Mouse (Mus musculus) ES-E14 (cell line): ENCODE data around the gene Arl5a. TPM values are rescaled to one million over a fixed set of nuclear protein-coding genes. Genes with fewer than 3 reads are reported as not detected.

Experiments
- DNase-seq: peaks from one replicate; pipeline ENCODE4 v3.0.0-alpha.2; 2013; ENCODE audit warnings: low read depth, low spot score
- H3K27ac ChIP-seq: 2 replicates; pipeline ENCODE4 v1.5.1; 2012; ENCODE audit warnings: low read depth, mild to moderate bottlenecking, low read length, moderate library complexity, mixed read lengths; ENCODE audit not compliant: poor library complexity, insufficient read depth, severe bottlenecking
- H3K36me3 ChIP-seq: 2 replicates; pipeline ENCODE4 v1.6.1; 2012; ENCODE audit warnings: mild to moderate bottlenecking, low read length, moderate library complexity, mixed read lengths; ENCODE audit not compliant: control insufficient read depth, poor library complexity, insufficient read depth, severe bottlenecking
- H3K4me1 ChIP-seq, 2 experiments: fragments of 150-350 bp in 1 of 2; sonication (generic) in 1 of 2; 2 replicates each; pipeline ENCODE4 v1.6.1; 2012; ENCODE audit warnings: low read length in 2 of 2, mild to moderate bottlenecking in 1 of 2, mixed read lengths in 1 of 2; ENCODE audit not compliant: control insufficient read depth in 2 of 2, insufficient read depth in 2 of 2, poor library complexity in 1 of 2
- H3K4me3 ChIP-seq, 2 experiments: fragments of 150-350 bp in 1 of 2; sonication (generic) in 1 of 2; 2 replicates each; pipeline ENCODE4 v1.5.1; 2012; ENCODE audit warnings: low read length in 2 of 2, low read depth in 1 of 2, mild to moderate bottlenecking in 1 of 2, mixed read lengths in 1 of 2; ENCODE audit not compliant: insufficient read depth in 1 of 2, poor library complexity in 1 of 2, severe bottlenecking in 1 of 2
- H3K9ac ChIP-seq: 2 replicates; pipeline ENCODE4 v1.6.1; 2012; ENCODE audit warnings: low read depth, mild to moderate bottlenecking, low read length, mixed read lengths; ENCODE audit not compliant: poor library complexity, insufficient read depth, severe bottlenecking
- H3K9me3 ChIP-seq: fragments of 150-350 bp; sonication (generic); 2 replicates; pipeline ENCODE4 v1.6.1; 2012; ENCODE audit warnings: low read depth, mild to moderate bottlenecking, low read length; ENCODE audit not compliant: control insufficient read depth, insufficient read depth
- CHD2 ChIP-seq: IDR thresholded peaks from 2 replicates; pipeline ENCODE4 v1.6.1; 2014; ENCODE audit warnings: mild to moderate bottlenecking, low read depth, low read length, inconsistent platforms
- HCFC1 ChIP-seq: IDR thresholded peaks from 2 replicates; pipeline ENCODE4 v1.6.1; 2012; ENCODE audit warnings: low read length, inconsistent platforms, borderline replicate concordance; ENCODE audit not compliant: insufficient read depth
- MAFK ChIP-seq: IDR thresholded peaks from 2 replicates; pipeline ENCODE4 v1.6.1; 2014; ENCODE audit warnings: mild to moderate bottlenecking, low read depth, low read length, inconsistent platforms; ENCODE audit not compliant: insufficient read depth
- ZC3H11A ChIP-seq: IDR thresholded peaks from 2 replicates; pipeline ENCODE4 v1.6.1; 2012; ENCODE audit warnings: low read depth, mild to moderate bottlenecking, inconsistent platforms, low read length, borderline replicate concordance
- ZNF384 ChIP-seq: IDR thresholded peaks from 2 replicates; pipeline ENCODE4 v1.6.1; 2012; ENCODE audit warnings: low read depth, low read length, inconsistent platforms
- in situ Hi-C, 2 experiments: fragments of 600-800 bp; cut with MboI; formaldehyde crosslinking; loops; one replicate each; pipeline ENCODE4 v1.15.1; 2025; ENCODE audit warnings: low sequenced_read_pairs in 2 of 2, inconsistent platforms in 1 of 2; ENCODE audit not compliant: unreplicated experiment in 2 of 2
- total RNA-seq: library from RNA; depleted of rRNA; stranded (reverse); fragments of 300-350 nt; gene quantifications from 2 replicates; pipeline ENCODE4 v1.2.3, GENCODE M21; 2012

The Arl5a gene
- total RNA-seq, 1 experiment, result 22.6 TPM

GRCm38 (mm10) chr2:52421197-52421596 lies 3.5 kb downstream of the Arl5a start:
- TF ChIP-seq HCFC1 (no peak), CHD2 (no peak), ZNF384 (no peak), MAFK (no peak), ZC3H11A (no peak)
- Histone ChIP-seq H3K4me3 (no peak overlapping the region), H3K27ac (no peak overlapping the region), H3K4me1 (peaks cover 3 to 9% of the 10 kb centered on the region in 2 experiments; a peak in 3 of 4 replicates), H3K9ac (no peak overlapping the region), H3K36me3 (0 out of 2 replicates have a peak, but pooled peaks cover 3% of the 10 kb centered on the region), H3K9me3 (no peaks in the 10 kb centered on the region)
- in situ Hi-C loops, result no loop called here
- no peak for DNase-seq

DNA sequence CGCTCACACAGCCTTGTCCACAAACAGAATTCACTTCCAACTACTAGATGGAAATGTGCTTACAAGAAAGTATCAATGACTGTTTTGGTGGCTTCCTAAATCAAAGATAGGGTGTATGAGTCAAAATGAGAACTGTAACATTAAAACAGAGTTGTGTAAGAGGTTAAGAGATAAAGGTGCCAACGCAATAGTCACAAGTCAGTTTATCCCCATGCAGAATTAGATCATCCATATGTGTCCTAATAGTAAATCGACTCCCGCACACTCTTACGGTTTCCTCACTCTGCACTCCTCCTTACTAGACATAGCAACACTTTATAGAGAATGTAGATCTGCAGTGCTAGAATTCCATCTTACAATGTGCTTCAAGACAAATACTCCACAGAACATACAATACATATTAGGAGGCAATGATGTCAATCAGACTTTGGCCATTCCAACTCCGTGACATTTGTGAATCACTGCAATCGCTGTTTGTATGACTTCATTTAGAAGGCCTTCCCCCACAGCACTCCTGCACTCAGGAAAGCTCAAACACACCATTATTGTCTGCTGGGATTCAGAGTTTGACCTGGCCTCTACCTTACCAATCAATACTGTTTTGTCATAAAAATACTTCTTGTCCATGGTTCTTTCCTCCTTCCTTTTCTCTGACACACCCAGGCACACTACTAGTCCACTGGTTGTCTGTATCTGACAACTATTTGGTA lies 4.5 kb downstream of the Arl5a start:
- in situ Hi-C loops, result no loop called here
- Histone ChIP-seq H3K4me1 (peaks cover 3 to 9% of the 10 kb centered on the region in 2 experiments; a peak in 3 of 4 replicates), H3K9me3 (no peaks in the 10 kb centered on the region), H3K36me3 (peaks cover 6% of the 10 kb centered on the region), H3K9ac (no peak overlapping the region), H3K4me3 (no peak overlapping the region), H3K27ac (no peak overlapping the region)
- TF ChIP-seq ZC3H11A (no peak), MAFK (no peak), HCFC1 (no peak), ZNF384 (no peak), CHD2 (no peak)
- no peak for DNase-seq

- H3K27ac ChIP-seq, result no peak overlapping the region
- H3K36me3 ChIP-seq, result peaks cover 6% of the 10 kb centered on the region
- H3K9me3 ChIP-seq, result no peaks in the 10 kb centered on the region
- TF ChIP-seq CHD2 (no peak), MAFK (no peak), HCFC1 (no peak)
- H3K9ac ChIP-seq, result no peak overlapping the region
- H3K4me3 ChIP-seq, result no peak overlapping the region
- DNase-seq, result no peak
- H3K4me1 ChIP-seq, result peaks cover 3 to 9% of the 10 kb centered on the region in 2 experiments; a peak in 3 of 4 replicates
- in situ Hi-C loops, result no loop called here
Measured at GRCm38 (mm10) chr2:52419295-52419694, 5.4 kb downstream of the Arl5a start.

GRCm38 (mm10) chr2:52412524-52413037 lies 12.1 kb downstream of the Arl5a start:
- DNase-seq, result no peak
- Histone ChIP-seq H3K4me3 (no peak overlapping the region), H3K9ac (no peak overlapping the region), H3K36me3 (peaks cover 16% of the 10 kb centered on the region), H3K27ac (no peak overlapping the region), H3K9me3 (peaks cover 4% of the 10 kb centered on the region; the same call in 1 of the 2 replicates), H3K4me1 (no peaks in the 10 kb centered on the region)
- no peak for TF ChIP-seq ZNF384
- no peak for TF ChIP-seq CHD2
- TF ChIP-seq ZC3H11A, result no peak
- in situ Hi-C loops, result no loop called here

DNA sequence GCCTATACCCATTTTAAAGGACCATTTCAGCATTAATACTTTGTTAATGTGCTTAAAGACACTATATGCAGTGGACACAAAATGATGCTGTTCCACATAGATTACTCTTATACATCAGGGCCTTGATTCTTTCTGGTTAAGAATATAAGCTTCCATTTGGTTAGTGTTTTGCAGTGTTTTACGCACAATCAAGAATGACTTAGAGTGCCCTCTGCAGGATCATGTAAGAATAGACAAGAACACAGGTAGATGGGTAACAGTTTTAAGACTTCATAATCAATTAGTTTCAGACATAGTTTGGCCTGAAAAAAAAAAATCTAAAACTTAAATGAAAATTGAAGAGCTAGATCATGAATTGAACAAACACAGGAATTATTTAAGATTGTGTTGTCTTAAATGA lies 18.2 kb downstream of the Arl5a start:
- Histone ChIP-seq H3K36me3 (peaks cover 14% of the 10 kb centered on the region), H3K9me3 (peaks cover 4% of the 10 kb centered on the region; the same call in 1 of the 2 replicates), H3K4me3 (no peak overlapping the region), H3K9ac (no peak overlapping the region), H3K4me1 (no peaks in the 10 kb centered on the region), H3K27ac (no peak overlapping the region)
- no peak for DNase-seq
- in situ Hi-C loops, result no loop called here
- TF ChIP-seq ZNF384 (no peak), ZC3H11A (no peak), CHD2 (no peak), HCFC1 (no peak), MAFK (no peak)
